Mouse (Mus musculus) urinary bladder, postnatal 25 days (tissue): ENCODE measurements around the gene Asb14.

Experiments
- DNase-seq: peaks from one replicate; pipeline ENCODE4 v3.0.0; 2022; ENCODE audit warnings: low spot score

Asb14 gene

GRCm38 (mm10) chr14:26960518-26960917 lies 66.2 kb downstream of the Asb14 start:
- no peak for DNase-seq
